Mouse (Mus musculus): ENCODE measurements around the gene Polr2f.
A peak's percentile ranks its signal among the peaks of the same experiment; 100 is the strongest.

The Polr2f gene

GRCm38 (mm10) chr15:79122119-79122518, 18.7 kb upstream of the Polr2f start:
- DNase-seq: no peak

GRCm38 (mm10) chr15:79122546-79122945, 18.3 kb upstream of the Polr2f start:
- no peak for DNase-seq

GRCm38 (mm10) chr15:79123751-79124150, 17.1 kb upstream of the Polr2f start:
- DNase-seq: no peak

GRCm38 (mm10) chr15:79124331-79124875, 16.4 kb upstream of the Polr2f start:
- no peak for DNase-seq

- peak in 1 of 2 experiments; percentile 28 for DNase-seq
These were observed 14.4 kb upstream of the Polr2f start for GRCm38 (mm10) chr15:79126217-79126932.

GRCm38 (mm10) chr15:79127101-79127500, 13.7 kb upstream of the Polr2f start:
- DNase-seq: no peak

GRCm38 (mm10) chr15:79128208-79128607, 12.6 kb upstream of the Polr2f start:
- DNase-seq: no peak

GRCm38 (mm10) chr15:79129311-79129710, 11.5 kb upstream of the Polr2f start:
- no peak for DNase-seq

- no peak for DNase-seq
These were observed 10.0 kb upstream of the Polr2f start for GRCm38 (mm10) chr15:79130782-79131181.

GRCm38 (mm10) chr15:79131442-79131841, 9.4 kb upstream of the Polr2f start:
- no peak for DNase-seq

GRCm38 (mm10) chr15:79133191-79133661, 7.6 kb upstream of the Polr2f start:
- DNase-seq: no peak

GRCm38 (mm10) chr15:79134496-79135270, 6.1 kb upstream of the Polr2f start:
- no peak for DNase-seq

- DNase-seq: no peak
These were observed 5.5 kb upstream of the Polr2f start for GRCm38 (mm10) chr15:79135332-79135731.

- no peak for DNase-seq
These were observed 4.8 kb upstream of the Polr2f start for GRCm38 (mm10) chr15:79135783-79136575.

- DNase-seq: no peak
These were observed 1.2 kb upstream of the Polr2f start for GRCm38 (mm10) chr15:79139640-79140039.

- no peak for DNase-seq
These were observed 733 bp downstream of the Polr2f start for GRCm38 (mm10) chr15:79141566-79141917.

GRCm38 (mm10) chr15:79143316-79143715, 2.5 kb downstream of the Polr2f start:
- no peak for DNase-seq

GRCm38 (mm10) chr15:79144021-79144420, 3.2 kb downstream of the Polr2f start:
- no peak for DNase-seq

- no peak for DNase-seq
These were observed 4.7 kb downstream of the Polr2f start for GRCm38 (mm10) chr15:79145522-79145921.

- peak; percentile 27 to 42 for DNase-seq
These were observed 7.7 kb downstream of the Polr2f start for GRCm38 (mm10) chr15:79148533-79148932.

- no peak for DNase-seq
These were observed 11.1 kb downstream of the Polr2f start for GRCm38 (mm10) chr15:79151881-79152280.

GRCm38 (mm10) chr15:79152709-79153108, 11.9 kb downstream of the Polr2f start:
- DNase-seq: no peak

GRCm38 (mm10) chr15:79155572-79155971, 14.8 kb downstream of the Polr2f start:
- DNase-seq: no peak

Data from thymus, adult 18-20 months (tissue).